Mouse (Mus musculus) C2C12 (cell line): ENCODE data around the gene Fam126a.

ENCODE experiments used
- CTCF ChIP-seq: IDR thresholded peaks from one replicate; pipeline ENCODE4 v1.5.1; 2011; ENCODE audit not compliant: control insufficient read depth, insufficient read depth, insufficient read length
- USF1 ChIP-seq: IDR thresholded peaks from one replicate; pipeline ENCODE4 v1.6.1; 2011; ENCODE audit warnings: low read depth, mild to moderate bottlenecking, control low read depth, moderate library complexity

DNA sequence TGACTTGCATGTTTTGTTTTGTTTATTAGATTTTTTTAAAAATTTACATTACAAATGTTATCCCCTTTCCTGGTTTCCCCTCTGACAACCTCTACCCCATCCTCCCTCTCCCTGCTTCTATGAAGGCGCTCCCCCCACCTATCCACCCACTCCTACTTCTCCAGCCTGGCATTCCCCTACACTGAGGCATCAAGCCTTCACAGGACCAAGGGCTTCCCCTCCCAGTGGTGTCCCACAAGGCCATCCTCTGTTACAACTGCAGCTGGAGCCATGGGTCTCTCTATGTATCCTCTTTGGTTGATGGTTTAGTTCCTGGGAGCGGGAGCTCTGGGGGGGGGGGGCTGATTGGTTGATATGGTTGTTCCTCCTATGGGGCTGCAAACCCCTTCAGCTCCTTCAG is 7.3 kb downstream of the Fam126a start:
- TF ChIP-seq CTCF (no peak), USF1 (no peak)
